Mouse (Mus musculus): ENCODE data around the gene Plin5.
A peak's percentile ranks its signal among the peaks of the same experiment; 100 is the strongest.

GRCm38 (mm10) chr17:56159729-56160128, 42.3 kb upstream of the Plin5 start:
- TF ChIP-seq RCOR1 (conservative IDR thresholded peaks at IDR 0.05; ENCODE audit: low read depth, low read length) (no peak), IRF4 (IDR thresholded peaks at IDR 0.05; ENCODE audit: low read depth, low read length) (no peak), KAT2A (IDR thresholded peaks at IDR 0.05; ENCODE audit: insufficient replicate concordance, low read length) (no peak), CTCF (conservative IDR thresholded peaks at IDR 0.05 in 1 of 2, IDR thresholded peaks at IDR 0.05 in 1 of 2; ENCODE audit: low read depth in 2 of 2, low read length in 2 of 2) (peak; percentile 95 to 97), JUN (IDR thresholded peaks at IDR 0.05; ENCODE audit: insufficient read depth, low read depth, low read length) (no peak), POLR2A (IDR thresholded peaks at IDR 0.05; ENCODE audit: low read depth, low read length) (no peak), POLR2AphosphoS2 (IDR thresholded peaks at IDR 0.05; ENCODE audit: low read depth, low read length) (no peak), TBP (conservative IDR thresholded peaks at IDR 0.05; ENCODE audit: low read depth, low read length) (no peak), ZC3H11A (IDR thresholded peaks at IDR 0.05; ENCODE audit: low read depth, low read length) (peak; percentile 35), NRF1 (IDR thresholded peaks at IDR 0.05; ENCODE audit: low read depth, low read length) (0 out of 2 replicates have a peak, but pooled peaks have one; percentile 29), BHLHE40 (IDR thresholded peaks at IDR 0.05; ENCODE audit: low read depth, low read length) (peak; percentile 13; the same call in 1 of the 2 replicates), GABPA (IDR thresholded peaks at IDR 0.05; ENCODE audit: insufficient replicate concordance, low read depth, low read length) (no peak), ZMIZ1 (IDR thresholded peaks at IDR 0.05; ENCODE audit: low read depth, low read length) (no peak)

All from CH12.LX (cell line).